Mouse (Mus musculus): ENCODE results near the gene Fam204a. TPM values are rescaled to one million over a fixed set of nuclear protein-coding genes. Genes with fewer than 3 reads are reported as not detected.

Gene Fam204a
- 9.3 and 10.0 TPM in 2 replicates for polyA plus RNA-seq (2012; rRNA removed)

DNA sequence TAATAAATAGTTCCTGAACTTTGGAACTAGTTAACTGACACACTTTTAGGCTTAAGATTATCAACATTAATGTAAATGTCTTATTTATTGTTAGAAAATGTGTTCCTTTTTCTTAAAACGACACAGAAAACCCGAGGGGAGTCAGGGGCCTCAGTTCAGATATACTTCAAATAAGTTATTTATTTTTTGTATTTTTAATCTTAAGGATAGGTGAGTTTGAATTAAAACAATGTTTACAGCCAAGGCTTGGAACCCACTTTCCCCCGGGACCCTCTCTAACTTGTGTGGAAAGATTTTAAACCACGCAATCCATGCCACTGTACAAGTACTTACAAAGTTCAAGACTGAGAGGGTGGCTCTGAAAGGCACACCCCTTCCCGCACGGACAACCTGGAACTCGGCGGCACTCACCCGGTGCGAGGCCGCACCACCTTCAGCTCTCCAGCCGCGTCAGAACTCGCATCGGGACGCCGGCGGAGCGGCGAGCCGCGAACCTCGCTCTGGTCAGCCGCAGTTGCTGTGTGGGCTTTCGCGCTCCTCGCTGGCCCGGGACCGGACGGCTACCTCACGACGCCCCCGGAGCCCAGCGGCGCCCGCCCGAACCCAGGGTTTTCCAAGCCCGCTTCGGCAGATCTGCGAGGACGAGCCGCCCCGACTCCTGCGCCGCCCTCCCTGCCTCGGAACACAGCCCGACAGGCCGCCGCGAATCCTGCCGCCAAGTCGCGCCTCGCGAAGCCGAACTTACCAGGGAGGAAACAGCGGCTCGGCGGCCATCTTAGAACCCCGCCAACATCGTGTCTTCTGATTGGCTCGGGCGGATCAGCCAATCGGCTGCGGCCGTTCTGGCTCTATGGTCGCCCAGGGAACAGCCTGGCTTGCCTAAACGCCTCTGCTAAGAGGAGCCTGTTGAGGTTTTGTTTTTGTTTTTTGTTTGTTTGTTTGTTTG lies at the start of gene Fam204a:
Gene Fam204a (minus strand): TSS at position 803 of the 946 bp plus-strand sequence.

Other genes starting within 250 kb of the Fam204a start
- not detected in 2 replicates for gene Prlhr, start 241.6 kb upstream of the Fam204a start, polyA plus RNA-seq (2012; rRNA removed)

Measured in liver, embryonic 14 days (tissue).